Mouse (Mus musculus) E14TG2a.4 (cell line): ENCODE results near the gene Gm20683.

ENCODE experiments used
- CTCF ChIP-seq: conservative IDR thresholded peaks from 2 replicates; pipeline ENCODE4 v1.5.1; 2014; ENCODE audit warnings: low read length
- POU5F1 ChIP-seq: IDR thresholded peaks from 2 replicates; pipeline ENCODE4 v1.6.1; 2014; ENCODE audit warnings: low read length, borderline replicate concordance

- TF ChIP-seq CTCF = no peak; the same call in 1 of the 2 replicates
- no peak for TF ChIP-seq POU5F1
Observed at GRCm38 (mm10) chr17:25844396-25844901, 2.9 kb upstream of the Gm20683 start, which contains the start of gene Rhot2.
